Mouse (Mus musculus) layer of hippocampus, adult 18-20 months (tissue): ENCODE data around the gene Mtrf1. TPM values are rescaled to one million over a fixed set of nuclear protein-coding genes. Genes with fewer than 3 reads are reported as not detected.
A peak's percentile ranks its signal among the peaks of the same experiment; 100 is the strongest.
"Not testable (repeated sequence)": the region's sequence is repeated elsewhere in the genome, so short reads cannot be mapped to it uniquely, and the experiment has no call there.

ENCODE experiments used
- DNase-seq, 2 experiments: peaks; one replicate each; pipeline ENCODE4 v3.0.0; 2022; ENCODE audit warnings: low spot score in 2 of 2
- long read RNA-seq: library from polyadenylated mRNA; stranded (forward); transcript quantifications from one replicate; pipeline ENCODE4 v2.0.0, GENCODE M21; 2021
- total RNA-seq, 2 experiments: library from RNA; stranded (reverse); gene quantifications; 2 replicates each; pipeline ENCODE4 v1.2.3; 2021

Gene Mtrf1
- total RNA-seq = 1 to 10 TPM; 5.5 to 6.8 TPM
- long read RNA-seq, partial matches to known transcripts = 0 of 5 reads
- long read RNA-seq, other reads (novel, unspliced or antisense) = 1 of 5 reads

DNA sequence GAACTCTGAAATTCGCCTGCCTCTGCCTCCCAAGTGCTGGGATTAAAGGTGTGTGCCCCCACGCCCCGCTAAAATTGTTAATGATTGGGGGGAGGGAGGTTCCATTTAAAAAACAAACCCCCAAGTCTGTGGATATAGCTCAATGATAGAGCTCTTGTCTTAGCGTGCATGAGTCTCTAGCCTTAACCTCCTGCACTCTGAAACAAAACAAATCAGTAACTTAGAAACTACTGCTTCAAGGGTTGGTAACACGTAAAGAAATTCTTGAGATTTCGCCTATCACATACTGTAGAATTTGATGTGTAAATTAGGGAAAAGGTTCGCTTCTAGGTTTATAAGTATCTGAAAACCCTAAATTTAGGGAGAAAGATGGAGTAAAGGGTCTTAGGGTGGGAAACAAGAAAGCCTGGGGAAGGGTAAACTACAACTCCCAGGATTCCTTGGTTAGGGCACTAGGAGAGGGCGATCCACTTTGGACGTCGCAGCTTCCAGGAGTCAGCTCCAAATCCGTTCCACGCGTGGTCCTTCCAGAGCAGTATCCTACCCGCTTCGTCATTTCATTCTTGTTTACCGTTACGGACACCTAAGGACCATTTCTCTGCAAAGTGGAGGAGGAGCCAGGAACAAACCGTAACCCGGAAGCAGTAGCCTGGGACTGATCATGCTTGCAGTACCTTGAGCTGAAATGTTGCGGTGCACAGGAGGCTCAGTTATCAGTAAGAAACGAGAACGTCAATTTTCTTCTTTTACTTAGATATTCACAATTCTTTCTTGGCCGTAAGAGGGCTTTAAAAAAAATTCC is at the start of gene Mtrf1:
Gene Mtrf1 (plus strand): TSS at position 452 of the 802 bp plus-strand sequence.
- peak; percentile 61 to 81 for DNase-seq

DNA sequence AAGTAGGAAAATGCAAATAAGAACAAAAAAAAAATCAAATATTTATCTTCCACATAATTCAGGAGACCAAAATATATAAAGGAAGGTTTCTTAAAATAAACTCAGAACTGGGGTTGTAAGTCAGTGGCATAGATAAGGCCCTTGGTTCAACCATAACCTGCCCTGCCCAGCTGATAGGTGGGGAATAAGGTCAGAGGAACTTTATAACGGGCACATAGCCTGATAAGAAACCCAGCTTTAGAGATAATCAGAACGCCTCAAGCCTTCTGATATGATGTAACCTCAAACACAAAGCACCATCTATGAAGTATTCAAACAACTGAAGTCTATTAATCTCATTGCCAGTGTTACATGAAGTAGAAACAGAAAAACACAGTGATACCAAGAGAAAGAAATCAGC is 39.5 kb upstream of the Mtrf1 start:
- no peak for DNase-seq

DNA sequence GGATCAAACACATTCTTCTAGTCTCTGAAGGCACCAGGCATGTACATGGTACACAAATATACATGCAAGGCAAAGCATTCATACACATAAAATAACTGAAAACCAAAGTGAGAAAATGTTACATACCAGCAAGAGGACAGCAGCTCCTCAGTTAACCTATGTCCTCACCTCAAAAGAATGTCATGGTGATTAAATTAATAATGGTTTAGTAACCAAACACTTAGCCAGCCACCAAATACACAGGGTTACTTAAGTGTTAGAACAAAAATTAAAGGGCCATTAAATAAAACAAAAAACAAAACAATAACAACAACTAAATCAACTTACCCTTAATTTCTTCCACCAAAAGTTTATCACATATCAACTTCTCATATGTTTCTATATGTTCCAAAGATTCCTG is 20.5 kb upstream of the Mtrf1 start:
- DNase-seq = no peak

DNA sequence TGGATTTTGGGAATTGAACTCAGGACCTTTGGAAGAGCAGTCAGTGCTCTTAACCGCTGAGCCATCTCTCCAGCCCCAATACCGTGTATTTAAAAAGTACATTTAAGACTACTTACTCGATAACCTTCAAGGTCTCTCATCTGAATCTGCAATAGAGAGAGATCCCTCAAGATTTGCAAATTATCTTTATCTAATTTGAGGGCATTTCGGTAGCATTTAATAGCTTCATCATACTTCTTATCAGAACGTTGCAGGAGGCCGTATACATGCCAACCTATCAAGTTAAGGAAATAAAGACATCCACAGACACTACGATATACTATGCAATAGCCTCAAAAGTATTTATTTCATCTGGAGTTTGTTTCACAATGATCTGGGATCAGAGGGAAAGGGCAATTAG is 14.5 kb upstream of the Mtrf1 start:
- no peak for DNase-seq

DNA sequence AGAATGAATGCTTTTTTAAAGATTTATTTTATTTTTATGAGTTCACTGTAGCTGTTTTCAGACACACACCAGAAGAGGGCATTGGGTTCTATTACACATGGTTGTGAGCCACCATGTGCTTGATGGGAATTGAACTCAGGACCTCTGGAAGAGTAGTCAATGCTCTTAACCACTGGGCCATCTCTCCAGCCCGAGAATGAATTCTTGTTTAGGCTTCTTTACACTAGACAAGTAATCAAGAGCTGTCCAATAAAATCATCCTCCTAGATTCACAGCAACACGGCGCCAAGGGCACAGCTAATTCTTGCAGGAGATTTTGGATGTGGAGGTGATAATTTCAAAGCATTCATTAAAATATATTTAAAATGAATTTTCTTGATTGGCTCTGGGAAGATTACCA is 9.3 kb upstream of the Mtrf1 start:
- no peak for DNase-seq

DNA sequence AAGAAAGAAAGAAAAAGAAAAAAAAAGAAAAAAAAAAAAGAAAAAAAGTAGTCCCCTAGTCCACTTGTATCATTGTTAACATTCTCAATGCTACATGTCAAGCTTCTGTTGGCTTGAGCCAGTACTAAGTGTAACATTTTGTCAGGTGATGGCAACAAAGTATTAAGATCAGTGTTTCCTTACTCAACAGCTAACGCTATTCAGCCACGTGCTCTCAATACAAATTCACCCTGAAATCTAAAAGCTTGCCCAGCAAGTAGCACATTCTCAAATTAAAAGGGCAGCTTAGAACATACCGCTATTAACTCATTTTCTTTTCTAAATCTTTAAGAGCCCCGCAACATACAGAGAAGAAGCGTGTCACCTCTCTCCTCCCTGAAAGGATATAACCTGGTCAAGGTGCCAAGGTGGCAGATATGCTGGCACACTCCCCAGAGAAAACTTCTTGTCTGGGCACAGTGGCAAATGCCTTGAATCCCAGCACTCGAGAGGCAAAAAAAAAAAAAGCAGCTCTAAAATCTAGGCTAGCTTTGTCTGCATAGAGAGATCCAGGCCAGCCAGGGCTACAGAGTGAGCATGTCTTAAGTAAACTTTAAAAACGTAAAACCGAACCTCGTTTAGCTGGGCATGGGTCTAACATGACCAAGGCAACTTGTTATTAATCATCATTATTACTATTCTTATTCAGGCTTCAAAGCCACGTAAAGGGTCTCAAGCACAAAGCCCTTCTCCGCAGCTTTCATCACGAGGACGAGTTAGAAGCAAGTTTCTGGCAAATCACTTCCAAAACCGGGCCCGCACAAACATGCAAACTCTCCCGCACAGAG is 7.9 kb upstream of the Mtrf1 start:
- DNase-seq = peak; percentile 6

DNA sequence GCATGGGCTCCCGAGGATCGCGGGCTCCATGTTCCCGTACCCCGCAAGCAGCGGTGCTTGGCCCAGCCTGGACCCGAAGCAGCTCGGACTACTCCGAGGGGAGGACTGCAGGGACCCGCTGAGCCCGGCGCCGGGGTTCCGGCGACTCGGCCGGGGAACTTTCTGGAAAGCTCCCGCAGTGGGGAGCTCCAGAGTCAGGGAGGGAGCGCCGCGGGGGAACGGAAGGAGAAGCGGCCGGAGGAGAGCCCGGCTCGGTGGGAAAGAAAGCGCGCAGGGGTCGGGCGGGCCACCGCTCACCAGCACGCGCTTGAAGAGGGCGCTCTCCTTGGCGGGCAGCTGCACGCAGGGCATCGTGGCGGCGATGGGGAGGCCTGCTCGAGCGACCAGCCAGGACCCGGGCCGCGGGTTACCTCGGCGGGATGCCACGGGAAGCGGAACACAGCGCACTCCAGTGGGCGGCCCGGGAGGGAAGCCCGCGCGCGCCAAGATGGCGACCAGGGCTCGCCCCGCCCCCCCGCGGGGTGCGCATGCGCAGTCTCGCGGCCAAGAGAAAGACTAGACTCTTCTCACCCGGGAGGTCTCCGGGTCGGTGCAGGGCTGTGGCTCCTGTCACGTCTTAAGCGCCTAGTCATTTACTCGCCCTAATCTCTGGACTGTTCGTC is 7.2 kb upstream of the Mtrf1 start, which contains the start of gene Naa16:
Gene Naa16 (minus strand): TSS at position 514 of the 662 bp plus-strand sequence.
- DNase-seq = peak; percentile 89 to 96

DNA sequence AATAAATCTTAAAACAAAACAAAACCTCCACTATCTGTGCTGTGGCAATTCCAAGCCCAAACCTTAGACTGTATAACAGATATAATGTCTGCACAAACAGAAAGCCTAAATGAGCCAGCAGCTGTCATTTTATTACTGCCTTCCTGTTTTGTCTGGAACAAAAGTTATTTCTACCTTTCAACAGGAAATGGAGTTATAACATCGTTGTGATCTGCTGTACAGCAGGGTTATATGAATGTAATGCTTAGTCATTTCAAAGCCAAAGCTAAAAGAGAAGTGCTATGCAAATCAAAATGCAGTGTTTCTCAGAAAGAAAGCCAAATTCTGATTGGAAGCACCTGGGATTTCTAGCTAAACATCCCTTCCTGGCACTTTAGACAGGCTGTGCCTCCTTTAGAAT is 4.3 kb upstream of the Mtrf1 start:
- no peak for DNase-seq

DNA sequence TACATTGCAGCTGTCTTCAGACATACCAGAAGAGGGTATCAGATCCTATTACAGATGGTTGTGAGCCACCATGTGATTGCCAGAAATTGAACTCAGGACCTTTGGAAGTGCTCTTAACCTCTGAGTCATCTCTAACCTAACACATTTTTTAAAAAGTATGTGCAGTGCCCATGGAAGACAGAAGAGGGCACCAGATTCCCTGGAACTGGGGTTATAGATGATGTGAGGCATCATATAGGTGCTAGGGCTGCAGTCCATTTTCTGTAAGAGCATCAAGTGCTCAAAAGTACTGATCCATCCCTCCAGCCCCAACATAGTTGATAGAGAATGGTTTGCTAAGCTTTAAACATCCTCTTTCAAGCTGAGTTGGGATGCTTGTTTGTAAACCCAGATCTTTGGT is 3.0 kb upstream of the Mtrf1 start:
- DNase-seq = no peak

DNA sequence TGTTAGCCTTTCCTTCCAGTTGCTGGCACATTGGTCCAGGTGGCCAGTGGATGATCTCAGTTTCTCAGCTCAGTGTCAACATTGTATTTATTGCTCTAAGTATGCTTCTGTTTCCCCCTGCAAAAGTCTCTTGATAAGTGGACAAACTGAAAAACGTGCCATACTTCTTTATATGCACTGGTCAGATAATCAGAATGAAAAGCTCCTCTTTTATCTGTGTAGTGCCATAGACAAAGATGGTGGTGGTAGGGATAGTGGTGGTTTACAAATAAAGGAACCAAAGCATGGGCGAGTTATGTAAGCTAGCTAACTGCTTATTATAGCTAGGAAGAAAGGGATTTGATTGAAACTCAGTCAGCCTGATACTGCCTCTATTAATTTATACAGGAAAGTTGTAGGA is 10.1 kb downstream of the Mtrf1 start:
- DNase-seq = no peak

DNA sequence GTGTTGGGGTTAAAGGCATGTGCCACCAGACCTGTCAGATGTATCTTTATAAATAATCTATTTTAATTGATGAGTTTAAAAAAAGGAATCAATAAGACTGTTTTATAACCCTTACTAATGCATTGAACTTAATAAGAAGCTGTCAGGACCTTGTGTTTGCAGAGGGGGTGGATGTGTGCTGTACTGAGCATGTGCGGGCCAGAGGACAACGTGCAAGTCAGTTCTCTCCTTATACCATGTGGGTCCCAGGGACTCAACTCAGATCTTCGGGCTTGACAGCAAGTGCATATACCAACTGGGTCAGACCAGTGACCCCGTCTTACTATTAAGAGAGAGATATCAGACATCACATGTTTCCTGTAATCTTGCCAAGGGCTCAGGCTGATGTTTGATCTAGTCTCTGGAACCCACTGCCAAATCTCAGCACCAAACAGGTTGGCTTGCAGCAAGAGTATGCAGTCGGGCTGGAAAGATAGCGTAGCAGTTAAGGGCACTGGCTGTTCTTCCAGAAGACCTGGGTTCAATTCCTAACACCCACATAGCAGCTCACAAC is 11.8 kb downstream of the Mtrf1 start:
- no peak for DNase-seq

DNA sequence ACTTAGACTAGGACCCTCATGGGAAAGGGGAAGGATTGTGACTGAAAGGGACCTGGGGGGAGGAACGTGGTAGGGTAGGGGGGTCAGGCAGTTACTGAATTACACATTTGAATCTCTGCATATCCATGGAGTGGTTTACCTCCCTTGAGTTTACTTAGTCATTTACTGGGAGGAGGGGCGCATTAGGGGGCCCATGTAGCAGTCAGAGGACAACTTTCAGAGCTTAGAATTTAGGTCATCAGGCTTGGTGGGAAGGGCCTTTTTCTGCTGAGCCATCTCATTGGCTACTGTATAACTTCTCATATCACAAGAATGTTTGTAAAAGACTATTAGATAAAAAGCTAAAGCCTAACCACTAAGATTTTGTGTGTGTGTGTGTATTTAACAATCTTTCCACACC is 13.1 kb downstream of the Mtrf1 start:
- DNase-seq = no peak

DNA sequence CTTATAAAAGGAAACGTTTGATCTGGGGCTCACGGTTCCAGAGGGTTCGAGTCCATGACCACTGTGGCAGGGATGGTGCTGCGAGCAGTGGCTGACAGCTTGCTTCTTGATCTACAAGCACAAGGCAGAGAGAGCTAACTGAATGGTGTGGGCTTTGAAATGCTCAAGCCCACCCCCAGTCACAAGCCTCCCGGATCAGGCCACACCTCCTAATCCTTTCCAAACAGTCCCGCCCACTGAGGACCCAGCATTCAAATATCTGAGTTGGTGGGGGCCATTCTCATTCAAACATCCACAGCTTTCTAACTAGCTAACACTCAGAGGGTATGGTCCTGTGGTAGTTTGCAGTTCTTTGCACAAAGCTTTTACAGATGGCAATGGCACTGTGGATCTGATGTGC is 15.5 kb downstream of the Mtrf1 start:
- no peak for DNase-seq

DNA sequence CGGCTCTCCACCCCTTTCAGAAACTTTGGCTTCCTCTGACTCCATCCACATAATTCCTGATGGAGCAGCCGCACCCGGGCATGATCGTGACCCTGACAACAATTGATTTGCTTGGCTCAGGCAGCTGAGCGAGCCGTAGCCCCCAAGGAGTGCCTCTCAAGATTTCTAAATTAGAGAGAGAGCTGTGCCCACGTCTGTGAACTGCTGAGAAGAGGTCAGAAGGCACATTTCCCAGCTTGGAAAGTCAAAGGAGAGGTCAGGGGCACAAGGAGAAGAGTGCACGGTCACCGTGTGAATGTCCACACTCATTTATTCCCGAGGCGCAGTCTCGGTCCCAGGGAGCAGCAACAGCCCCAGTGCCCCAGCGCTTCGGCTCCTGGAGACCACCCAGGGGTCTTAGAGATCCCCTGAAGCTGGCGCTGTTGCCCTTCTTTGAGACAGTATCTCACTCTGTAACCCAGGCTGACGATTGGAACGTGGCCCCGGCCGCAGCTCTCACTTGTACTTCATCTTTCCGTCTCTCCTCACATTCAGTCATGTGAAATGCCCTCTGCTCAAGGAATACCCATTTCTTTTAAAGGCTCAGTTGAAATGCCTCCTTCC is 22.6 kb downstream of the Mtrf1 start:
- DNase-seq = no peak

DNA sequence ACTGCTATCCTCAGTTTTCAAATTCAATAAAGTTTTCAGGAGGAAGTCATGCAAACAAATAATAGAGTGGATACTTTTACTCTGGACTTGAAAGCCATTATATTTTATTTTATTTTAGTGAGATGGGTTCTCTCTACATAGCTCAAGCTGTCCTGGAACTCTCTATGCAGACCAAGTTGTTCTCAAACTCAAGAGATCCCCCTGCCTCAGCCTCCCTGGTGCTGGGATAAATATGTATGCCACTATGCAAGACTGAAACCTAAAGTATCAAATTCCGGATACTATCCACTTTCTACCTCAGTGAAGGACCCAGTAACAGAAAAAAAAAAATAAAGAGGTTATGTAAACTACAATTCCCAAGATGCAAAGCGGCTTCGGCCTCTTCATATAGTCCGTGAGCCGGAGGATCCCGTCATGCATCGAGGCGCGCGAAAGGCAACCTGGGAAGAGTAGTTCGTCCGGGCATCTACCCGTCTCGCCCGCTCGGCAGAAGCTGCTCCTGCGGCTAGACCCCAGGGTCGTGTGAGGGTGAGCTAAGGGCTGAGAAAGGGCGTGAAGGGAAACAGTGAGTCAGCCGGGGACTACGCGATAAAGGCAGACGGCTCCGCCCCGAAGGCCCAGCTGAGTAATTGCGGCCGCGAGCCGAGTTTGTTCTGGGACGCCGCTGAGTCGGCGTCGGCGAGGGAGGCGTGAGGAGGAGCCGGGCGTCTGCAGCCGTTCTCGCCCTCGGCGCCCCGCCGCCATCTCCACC is 28.6 kb downstream of the Mtrf1 start, which contains the start of gene Kbtbd7:
Gene Kbtbd7 (plus strand): TSS at position 533 of the 751 bp plus-strand sequence.
- peak; percentile 90 to 95 for DNase-seq

DNA sequence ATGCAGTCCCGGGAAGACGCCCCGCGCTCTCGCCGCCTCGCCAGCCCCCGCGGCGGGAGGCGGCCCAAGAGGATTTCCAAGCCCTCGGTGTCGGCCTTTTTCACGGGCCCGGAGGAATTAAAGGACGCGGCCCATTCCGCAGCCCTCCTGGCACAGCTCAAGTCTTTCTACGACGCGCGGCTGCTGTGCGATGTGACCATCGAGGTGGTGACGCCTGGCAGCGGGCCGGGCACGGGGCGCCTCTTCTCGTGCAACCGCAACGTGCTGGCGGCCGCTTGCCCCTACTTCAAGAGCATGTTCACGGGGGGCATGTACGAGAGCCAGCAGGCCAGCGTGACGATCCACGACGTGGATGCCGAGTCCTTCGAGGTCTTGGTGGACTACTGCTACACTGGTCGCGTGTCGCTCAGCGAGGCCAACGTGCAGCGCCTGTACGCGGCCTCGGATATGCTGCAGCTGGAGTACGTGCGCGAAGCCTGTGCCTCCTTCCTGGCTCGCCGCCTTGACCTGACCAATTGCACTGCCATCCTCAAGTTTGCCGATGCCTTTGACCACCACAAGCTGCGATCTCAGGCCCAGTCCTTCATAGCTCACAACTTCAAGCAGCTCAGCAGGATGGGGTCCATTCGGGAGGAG is 29.3 kb downstream of the Mtrf1 start:
- DNase-seq = not testable (repeated sequence)

DNA sequence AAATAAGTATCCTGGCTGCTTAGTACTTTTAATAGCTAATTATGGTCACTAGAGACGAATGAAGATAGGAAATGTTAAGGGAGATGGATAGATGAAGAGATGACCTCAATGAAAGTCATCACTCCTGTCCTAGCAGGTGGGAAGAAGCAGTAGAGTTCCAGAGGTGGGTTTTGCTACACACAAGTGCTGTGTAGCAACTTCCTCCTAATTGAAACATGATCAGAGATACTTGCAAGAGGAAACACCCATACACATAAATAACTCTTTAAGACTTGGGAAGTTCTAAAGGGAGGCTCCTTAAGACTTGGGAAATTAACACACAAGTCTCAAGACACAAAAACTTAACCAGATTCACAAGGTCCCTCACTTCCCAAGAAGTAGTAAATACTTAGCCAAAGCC is 36.5 kb downstream of the Mtrf1 start:
- no peak for DNase-seq

DNA sequence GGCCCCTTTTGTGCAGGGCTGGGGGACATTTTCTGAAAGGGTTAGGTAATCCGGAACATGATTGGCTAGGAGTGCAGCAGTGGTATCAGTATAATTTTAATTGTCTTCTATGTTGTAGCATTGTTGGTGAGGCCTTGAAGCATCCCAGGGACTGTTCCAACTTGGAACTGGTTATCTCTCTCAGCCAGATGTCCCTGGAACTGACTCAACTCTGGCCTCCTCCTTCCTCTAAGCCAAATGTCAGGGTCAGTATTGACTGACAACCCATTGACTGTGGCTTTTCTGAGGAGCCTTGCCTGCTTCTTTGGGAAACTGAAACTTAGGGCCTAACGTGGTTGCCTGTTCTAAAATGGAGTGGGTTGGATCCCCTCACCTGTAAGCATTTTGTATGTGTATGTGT is 43.1 kb downstream of the Mtrf1 start:
- DNase-seq = no peak

DNA sequence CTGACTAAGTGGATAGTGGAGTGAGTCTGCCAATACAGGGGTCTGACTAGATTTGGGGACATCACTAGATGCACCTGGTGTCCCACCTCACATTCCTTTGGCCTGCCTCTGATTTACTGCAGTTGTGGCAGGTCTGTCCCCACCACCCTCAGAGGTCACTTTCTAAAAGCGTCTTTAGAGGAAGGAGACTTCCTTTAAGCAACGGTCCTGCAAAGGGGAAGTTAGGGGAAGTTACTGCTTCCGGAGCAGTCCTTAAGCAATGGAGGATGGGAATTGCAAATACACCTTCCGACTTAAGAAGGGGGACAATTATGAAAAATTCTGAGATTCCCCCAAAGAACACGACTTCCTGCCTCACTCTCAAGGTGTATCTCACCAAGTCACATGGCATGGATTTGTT is 43.9 kb downstream of the Mtrf1 start:
- no peak for DNase-seq

DNA sequence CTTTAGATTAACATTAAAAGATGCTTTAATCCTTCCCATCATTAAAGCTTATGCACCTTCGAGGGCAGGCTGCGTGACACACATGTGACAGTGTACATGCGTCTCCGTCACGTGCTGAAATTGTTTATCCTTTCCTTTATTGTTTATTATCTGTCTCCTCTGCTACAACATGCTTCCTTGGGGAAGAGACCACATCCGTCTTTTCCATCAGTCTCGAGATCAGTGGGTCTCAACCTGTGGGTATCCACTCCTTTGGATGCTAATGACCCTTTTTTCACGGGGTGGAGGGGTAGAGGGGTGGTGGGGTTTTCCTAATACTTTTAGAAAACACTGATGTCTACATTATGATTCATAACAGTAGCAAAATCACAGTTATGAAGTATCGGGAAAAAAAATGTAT is 47.0 kb downstream of the Mtrf1 start:
- DNase-seq = no peak
